Mouse (Mus musculus) myocyte (in vitro differentiated cells): ENCODE results near the gene Tbc1d9b.

ENCODE experiments used
- E2F4 ChIP-seq: IDR thresholded peaks from one replicate; pipeline ENCODE4 v1.6.1; 2011; ENCODE audit warnings: mild to moderate bottlenecking, control low read depth, moderate library complexity; ENCODE audit not compliant: insufficient read depth
- MAX ChIP-seq: IDR thresholded peaks from one replicate; pipeline ENCODE4 v1.6.1; 2011; ENCODE audit warnings: low read depth, mild to moderate bottlenecking, control low read depth
- MYOD1 ChIP-seq, 3 experiments: IDR thresholded peaks; one replicate each; pipeline ENCODE4 v1.6.1; 2011; ENCODE audit warnings: control low read depth in 2 of 3, low read depth in 2 of 3, mild to moderate bottlenecking in 2 of 3, moderate library complexity in 1 of 3; ENCODE audit not compliant: insufficient read length in 2 of 3, control insufficient read depth in 1 of 3
- POLR2A ChIP-seq: IDR thresholded peaks from one replicate; pipeline ENCODE4 v1.6.1; 2011; ENCODE audit warnings: low read depth, mild to moderate bottlenecking, control low read depth, moderate library complexity; ENCODE audit not compliant: insufficient read length
- TCF12 ChIP-seq: IDR thresholded peaks from one replicate; pipeline ENCODE4 v1.6.1; 2011; ENCODE audit warnings: mild to moderate bottlenecking, control low read depth; ENCODE audit not compliant: poor library complexity, insufficient read depth, severe bottlenecking
- USF1 ChIP-seq: IDR thresholded peaks from one replicate; pipeline ENCODE4 v1.6.1; 2011; ENCODE audit warnings: low read depth, mild to moderate bottlenecking, control low read depth, moderate library complexity

- no peak for TF ChIP-seq USF1
- no peak for TF ChIP-seq TCF12
- TF ChIP-seq MAX = no peak
- TF ChIP-seq POLR2A = no peak
- TF ChIP-seq E2F4 = no peak
- TF ChIP-seq MYOD1 (IDR thresholded peaks at IDR 0.05; ENCODE audit: control insufficient read depth in 1 of 3, insufficient read length in 2 of 3, low read depth in 2 of 3) = no peak
These were observed 18.0 kb downstream of the Tbc1d9b start for GRCm38 (mm10) chr11:50149200-50149599.
